Mouse (Mus musculus) kidney, postnatal 14 days (tissue): Measurements from ENCODE around the gene Nrg3.
A peak's percentile ranks its signal among the peaks of the same experiment; 100 is the strongest.

Source experiments
- DNase-seq: peaks from one replicate; pipeline ENCODE4 v3.0.0; 2022; ENCODE audit warnings: mixed read lengths

The Nrg3 gene

GRCm38 (mm10) chr14:39472790-39473761, at the start of gene Nrg3:
Gene Nrg3, minus strand, starts transcription at chr14:39473088.
- DNase-seq, result no peak

GRCm38 (mm10) chr14:39508956-39509355, 36.1 kb upstream of the Nrg3 start:
- DNase-seq, result no peak

GRCm38 (mm10) chr14:39473771-39474211, 903 bp upstream of the Nrg3 start:
- DNase-seq, result no peak

- DNase-seq, result no peak
Observed at GRCm38 (mm10) chr14:39472146-39472751, 639 bp downstream of the Nrg3 start.

GRCm38 (mm10) chr14:39471236-39471981, 1.5 kb downstream of the Nrg3 start:
- no peak for DNase-seq

GRCm38 (mm10) chr14:39445501-39445900, 27.4 kb downstream of the Nrg3 start:
- DNase-seq, result no peak

- DNase-seq, result no peak
Observed at GRCm38 (mm10) chr14:39428503-39428902, 44.4 kb downstream of the Nrg3 start.

- DNase-seq, result no peak
Observed at GRCm38 (mm10) chr14:39421874-39422273, 51.0 kb downstream of the Nrg3 start.

- DNase-seq, result no peak
Observed at GRCm38 (mm10) chr14:39413270-39413669, 59.6 kb downstream of the Nrg3 start.

- no peak for DNase-seq
Observed at GRCm38 (mm10) chr14:39386845-39387244, 86.0 kb downstream of the Nrg3 start.

GRCm38 (mm10) chr14:39381321-39381720, 91.6 kb downstream of the Nrg3 start:
- no peak for DNase-seq

- no peak for DNase-seq
Observed at GRCm38 (mm10) chr14:39373220-39373619, 99.7 kb downstream of the Nrg3 start.

- no peak for DNase-seq
Observed at GRCm38 (mm10) chr14:39356251-39356650, 116.6 kb downstream of the Nrg3 start.

- no peak for DNase-seq
Observed at GRCm38 (mm10) chr14:39351979-39352737, 120.7 kb downstream of the Nrg3 start.

GRCm38 (mm10) chr14:39317424-39318110, 155.3 kb downstream of the Nrg3 start:
- DNase-seq, result peak; percentile 2

- no peak for DNase-seq
Observed at GRCm38 (mm10) chr14:39314111-39314510, 158.8 kb downstream of the Nrg3 start.

GRCm38 (mm10) chr14:39265121-39265520, 207.8 kb downstream of the Nrg3 start:
- no peak for DNase-seq

- no peak for DNase-seq
Observed at GRCm38 (mm10) chr14:39264422-39264821, 208.5 kb downstream of the Nrg3 start.

GRCm38 (mm10) chr14:39261016-39261415, 211.9 kb downstream of the Nrg3 start:
- DNase-seq, result no peak

GRCm38 (mm10) chr14:39255391-39255790, 217.5 kb downstream of the Nrg3 start:
- DNase-seq, result no peak

GRCm38 (mm10) chr14:39240267-39240666, 232.6 kb downstream of the Nrg3 start:
- no peak for DNase-seq

GRCm38 (mm10) chr14:39211472-39211871, 261.4 kb downstream of the Nrg3 start:
- no peak for DNase-seq
